Mouse (Mus musculus) G1E (cell line): ENCODE data around the gene Stag1. TPM values are rescaled to one million over a fixed set of nuclear protein-coding genes. Genes with fewer than 3 reads are reported as not detected.

Experiments used
- ATAC-seq: 2 replicates; pipeline ENCODE4 v1.8.0; 2016; ENCODE audit warnings: mild to moderate bottlenecking; ENCODE audit not compliant: insufficient number of reproducible peaks, poor library complexity, low FRiP score, severe bottlenecking; ENCODE audit errors: extremely low read depth
- DNase-seq: peaks from one replicate; pipeline ENCODE4 v3.0.0; 2012; ENCODE audit warnings: low spot score
- H3K27me3 ChIP-seq: 2 replicates; pipeline ENCODE4 v1.6.1; 2012; ENCODE audit warnings: mild to moderate bottlenecking, low read length, inconsistent platforms; ENCODE audit not compliant: insufficient read depth
- H3K36me3 ChIP-seq: replicated peaks from 2 replicates; pipeline ENCODE3; 2012; ENCODE audit warnings: mild to moderate bottlenecking, inconsistent platforms
- H3K4me1 ChIP-seq: 2 replicates; pipeline ENCODE4 v1.6.1; 2012; ENCODE audit warnings: low read depth, low read length, inconsistent platforms, mixed read lengths; ENCODE audit not compliant: insufficient read depth
- H3K4me3 ChIP-seq: 2 replicates; pipeline ENCODE4 v1.5.1; 2012; ENCODE audit warnings: low read depth, mild to moderate bottlenecking, inconsistent platforms, low read length, moderate library complexity, mixed read lengths
- H3K9me3 ChIP-seq: replicated peaks from 2 replicates; pipeline ENCODE4 v1.6.1; 2012; ENCODE audit warnings: inconsistent platforms
- CTCF ChIP-seq: IDR thresholded peaks from 2 replicates; pipeline ENCODE4 v1.5.1; 2012; ENCODE audit warnings: low read depth, low read length, inconsistent platforms, mixed read lengths
- GATA1 ChIP-seq: IDR thresholded peaks from 2 replicates; pipeline ENCODE4 v1.6.1; 2012; ENCODE audit warnings: borderline replicate concordance, low read length, inconsistent platforms, mixed read lengths
- GATA2 ChIP-seq: IDR thresholded peaks from 2 replicates; pipeline ENCODE4 v1.6.1; 2012; ENCODE audit warnings: low read depth, low read length, inconsistent platforms, borderline replicate concordance
- POLR2AphosphoS5 ChIP-seq: IDR thresholded peaks from 2 replicates; pipeline ENCODE4 v1.6.1; 2012; ENCODE audit warnings: low read depth, low read length, inconsistent platforms; ENCODE audit not compliant: insufficient replicate concordance
- TAL1 ChIP-seq: conservative IDR thresholded peaks from 2 replicates; pipeline ENCODE4 v1.6.1; 2012; ENCODE audit warnings: low read depth, low read length, inconsistent platforms, mixed read lengths
- polyA plus RNA-seq: library from polyadenylated mRNA; stranded (reverse); fragments of >175 nt; gene quantifications from 2 replicates; pipeline ENCODE4 v1.2.3, GENCODE M21; 2012
- total RNA-seq, 2 experiments: library from RNA; stranded (forward) in 1 of 2; stranded (reverse) in 1 of 2; fragments of 200-1000 nt in 1 of 2; fragments of >200 nt in 1 of 2; fragmentation: Nextera tagmentation in 1 of 2; gene quantifications; 2 replicates each; pipeline ENCODE4 v1.2.3; 2014 to 2017

Stag1 gene
- total and polyA plus RNA-seq, 3 experiments = 2.9 to 75.4 (median 71.5) TPM

DNA sequence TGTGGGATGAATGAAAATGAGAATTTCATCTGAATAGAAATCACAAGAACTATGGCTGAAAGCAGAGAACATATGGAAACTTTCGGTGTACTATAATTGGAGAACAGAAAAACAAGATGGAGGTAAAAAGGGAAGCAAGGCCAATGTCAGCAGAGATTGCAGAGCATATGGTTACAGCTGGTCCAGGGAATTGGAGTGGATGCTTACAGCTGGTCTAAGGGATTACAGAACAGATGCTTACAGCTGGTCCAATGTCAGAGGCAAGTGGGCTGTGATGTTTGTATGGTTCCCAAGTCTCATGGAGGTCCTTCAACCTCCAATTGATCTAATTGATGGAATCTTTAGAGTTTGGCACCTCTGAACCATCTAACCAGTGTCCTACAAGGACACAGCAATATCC, 4.5 kb downstream of the Stag1 start:
- TF ChIP-seq GATA1 (no peak), CTCF (no peak), GATA2 (no peak), TAL1 (no peak)
- DNase-seq (no peak), ATAC-seq (no peak)
- Histone ChIP-seq H3K27me3 (peaks cover 20% of the 10 kb centered on the region), H3K4me3 (no peak overlapping the region), H3K36me3 (no peaks in the 10 kb centered on the region), H3K9me3 (no peaks in the 10 kb centered on the region), H3K4me1 (peaks cover 5% of the 10 kb centered on the region)

DNA sequence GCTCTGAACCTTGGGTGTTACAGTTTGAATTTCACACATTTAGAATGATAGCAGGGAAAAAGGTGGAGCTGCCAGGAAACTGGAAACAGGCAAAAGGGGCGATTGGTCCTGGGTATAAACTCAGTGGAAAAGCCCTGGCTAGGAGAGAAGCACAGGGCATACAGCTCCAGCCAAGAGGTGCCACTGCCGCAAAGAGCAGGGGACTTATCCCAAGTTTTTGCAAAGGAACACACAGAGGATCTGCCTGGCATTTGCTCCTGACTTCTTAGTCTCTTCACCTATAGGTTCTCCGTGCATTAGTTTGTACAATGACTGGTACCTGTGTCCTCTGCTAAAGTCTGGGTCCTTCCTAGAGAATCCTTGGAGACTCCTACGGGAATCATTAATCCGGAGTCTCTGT, 5.6 kb downstream of the Stag1 start:
- no peak for ATAC-seq
- Histone ChIP-seq H3K9me3 (no peaks in the 10 kb centered on the region), H3K4me1 (peaks cover 5% of the 10 kb centered on the region), H3K4me3 (no peak overlapping the region), H3K36me3 (no peaks in the 10 kb centered on the region), H3K27me3 (peaks cover 15% of the 10 kb centered on the region)
- TF ChIP-seq TAL1 (no peak), GATA1 (no peak), GATA2 (no peak)
- no peak for DNase-seq

DNA sequence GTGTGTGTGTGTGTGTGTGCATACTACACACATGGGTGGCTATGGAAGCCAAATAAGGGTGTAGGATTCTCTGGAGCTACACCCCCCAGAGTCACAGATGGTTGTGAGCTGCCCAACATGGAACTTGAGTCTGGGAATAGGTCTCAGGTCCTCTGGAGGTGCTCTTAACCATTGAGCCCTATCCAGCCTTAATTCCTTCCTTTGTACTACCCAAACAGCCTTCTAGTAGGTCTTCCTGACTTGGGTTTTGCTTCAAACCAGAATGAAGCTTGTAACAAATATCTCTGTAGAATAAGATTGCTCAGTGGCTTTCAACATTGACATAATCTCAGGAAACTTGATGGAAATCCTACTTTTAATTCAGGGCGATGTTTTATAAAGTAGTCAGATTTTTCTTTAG, 7.9 kb downstream of the Stag1 start:
- Histone ChIP-seq H3K9me3 (no peaks in the 10 kb centered on the region), H3K36me3 (no peaks in the 10 kb centered on the region), H3K4me1 (peaks cover 5% of the 10 kb centered on the region), H3K27me3 (peaks cover 14% of the 10 kb centered on the region), H3K4me3 (no peak overlapping the region)
- DNase-seq = no peak
- no peak for ATAC-seq
- TF ChIP-seq GATA2 (no peak), CTCF (no peak), GATA1 (no peak), TAL1 (no peak), POLR2AphosphoS5 (no peak)

DNA sequence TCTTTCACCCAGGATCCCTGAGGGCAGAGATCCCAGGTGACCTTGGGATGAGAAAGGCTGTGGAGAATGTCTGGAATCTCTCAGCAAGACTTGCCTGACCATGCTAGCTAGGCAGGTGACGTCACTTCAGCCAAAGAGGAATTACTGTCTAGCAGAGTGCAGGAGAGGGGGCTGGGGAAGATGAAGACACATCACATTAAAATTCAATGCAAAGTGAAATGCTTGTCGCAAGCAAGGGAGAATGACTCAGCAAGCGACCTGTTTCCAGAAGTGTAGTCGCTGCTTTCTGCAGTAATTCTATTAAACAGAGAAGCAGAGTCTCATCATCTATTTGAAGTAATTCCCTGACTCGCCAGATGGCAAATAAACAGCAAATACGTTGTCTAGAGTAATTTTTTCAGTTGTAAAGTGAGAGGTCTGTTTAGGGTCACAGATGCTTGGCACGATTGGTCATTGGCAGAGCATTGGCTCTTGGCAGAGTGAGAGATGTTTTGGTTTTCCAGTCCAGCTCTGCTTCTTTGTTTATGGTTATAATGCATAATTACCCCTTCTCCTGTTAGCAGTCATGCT, 8.5 kb downstream of the Stag1 start:
- H3K36me3 ChIP-seq = no peaks in the 10 kb centered on the region
- no peak overlapping the region for H3K4me3 ChIP-seq
- no peak for ATAC-seq
- TF ChIP-seq GATA2 (no peak), TAL1 (no peak), CTCF (no peak), POLR2AphosphoS5 (no peak), GATA1 (no peak)
- peaks cover 5% of the 10 kb centered on the region for H3K4me1 ChIP-seq
- no peak for DNase-seq
- H3K9me3 ChIP-seq = no peaks in the 10 kb centered on the region
- peaks cover 12% of the 10 kb centered on the region for H3K27me3 ChIP-seq

DNA sequence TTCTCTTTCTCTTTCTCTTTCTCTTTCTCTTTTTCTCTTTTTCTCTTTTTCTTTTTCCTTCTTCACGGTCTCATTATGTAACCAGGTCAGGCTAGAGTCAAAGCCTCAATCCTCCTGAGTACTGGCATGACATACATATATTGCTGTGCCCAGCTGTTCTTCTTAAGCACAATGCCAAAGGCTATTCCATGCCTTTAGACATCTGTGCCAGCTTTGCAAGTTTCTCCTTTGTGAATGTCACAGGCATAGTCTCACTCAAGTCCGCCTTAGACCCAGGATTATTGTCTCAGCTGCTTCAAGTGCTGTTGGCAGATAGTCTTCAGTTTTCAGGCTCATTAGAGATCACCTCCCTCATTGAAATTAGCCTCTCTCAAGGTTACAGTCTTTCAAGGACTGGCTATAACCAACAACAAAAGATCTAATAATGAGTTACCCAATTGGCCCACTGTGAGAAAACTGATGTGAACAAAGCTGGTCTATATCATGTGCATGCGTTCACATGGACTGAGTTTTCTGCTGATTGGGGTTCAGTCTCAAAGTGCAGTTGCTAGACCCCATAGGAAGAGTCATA, 16.0 kb downstream of the Stag1 start:
- Histone ChIP-seq H3K27me3 (0 out of 2 replicates have a peak, but pooled peaks cover 2% of the 10 kb centered on the region), H3K9me3 (no peaks in the 10 kb centered on the region), H3K36me3 (no peaks in the 10 kb centered on the region), H3K4me1 (0 out of 2 replicates have a peak, but pooled peaks cover 2% of the 10 kb centered on the region), H3K4me3 (no peak overlapping the region)
- no peak for ATAC-seq
- no peak for TF ChIP-seq POLR2AphosphoS5
- TF ChIP-seq CTCF = no peak
- no peak for TF ChIP-seq GATA1
- no peak for TF ChIP-seq TAL1
- no peak for TF ChIP-seq GATA2
- no peak for DNase-seq

DNA sequence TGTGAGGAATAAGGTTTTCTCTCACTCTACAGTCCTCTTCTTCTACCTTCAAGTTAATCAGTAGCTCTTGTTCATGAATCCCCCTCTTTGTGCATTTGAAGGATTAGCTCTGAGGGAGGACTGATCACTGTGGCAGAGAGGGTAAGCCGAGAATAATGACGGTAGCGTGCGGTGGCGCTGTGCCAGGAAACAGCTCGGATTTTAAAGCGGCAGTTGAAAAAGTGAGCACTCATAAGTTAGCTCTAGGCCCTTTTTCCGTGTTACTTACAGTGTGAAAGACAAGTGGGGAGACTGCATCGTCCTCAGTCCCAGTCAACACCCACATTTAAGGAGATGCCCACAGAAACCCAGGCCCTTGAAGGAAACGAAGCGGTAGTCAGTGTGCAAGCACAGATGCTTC, 19.3 kb downstream of the Stag1 start:
- DNase-seq (no peak), ATAC-seq (no peak)
- Histone ChIP-seq H3K4me3 (no peak overlapping the region), H3K27me3 (peaks cover 7% of the 10 kb centered on the region), H3K4me1 (0 out of 2 replicates have a peak, but pooled peaks cover 2% of the 10 kb centered on the region), H3K36me3 (no peaks in the 10 kb centered on the region), H3K9me3 (no peaks in the 10 kb centered on the region)
- TF ChIP-seq TAL1 = no peak
- TF ChIP-seq POLR2AphosphoS5 = no peak
- no peak for TF ChIP-seq CTCF
- TF ChIP-seq GATA2 = no peak
- no peak for TF ChIP-seq GATA1

DNA sequence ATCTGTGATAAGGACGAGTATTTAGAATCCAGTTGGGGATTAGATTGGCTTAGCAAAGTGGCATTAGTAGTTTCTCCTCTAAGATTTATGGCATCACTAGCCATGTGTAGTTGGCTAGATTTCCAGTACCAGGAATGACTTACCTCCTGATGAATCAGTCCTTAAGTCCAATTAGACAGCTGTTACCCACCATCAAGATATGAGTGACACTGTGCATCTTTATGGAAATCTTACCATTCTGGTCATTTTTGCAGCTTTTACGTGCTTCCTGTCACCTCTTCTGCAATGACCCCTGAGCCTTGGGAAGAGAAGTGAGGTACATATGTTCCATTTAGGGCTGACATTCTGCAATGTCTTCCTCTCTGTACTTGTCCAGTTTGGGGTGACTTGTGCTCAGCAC, 28.7 kb downstream of the Stag1 start:
- Histone ChIP-seq H3K4me1 (no peaks in the 10 kb centered on the region), H3K4me3 (no peak overlapping the region), H3K36me3 (no peaks in the 10 kb centered on the region), H3K27me3 (peaks cover 5% of the 10 kb centered on the region; the same call in 1 of the 2 replicates), H3K9me3 (no peaks in the 10 kb centered on the region)
- ATAC-seq (no peak), DNase-seq (no peak)
- TF ChIP-seq GATA2 (no peak), POLR2AphosphoS5 (no peak)
